Mouse (Mus musculus) urinary bladder, adult 18-20 months (tissue): ENCODE data around the gene Tnf.

Experiments used
- DNase-seq, 2 experiments: peaks; one replicate each; pipeline ENCODE4 v3.0.0; 2022; ENCODE audit warnings: low spot score in 2 of 2, mixed read lengths in 2 of 2

Tnf gene

DNA sequence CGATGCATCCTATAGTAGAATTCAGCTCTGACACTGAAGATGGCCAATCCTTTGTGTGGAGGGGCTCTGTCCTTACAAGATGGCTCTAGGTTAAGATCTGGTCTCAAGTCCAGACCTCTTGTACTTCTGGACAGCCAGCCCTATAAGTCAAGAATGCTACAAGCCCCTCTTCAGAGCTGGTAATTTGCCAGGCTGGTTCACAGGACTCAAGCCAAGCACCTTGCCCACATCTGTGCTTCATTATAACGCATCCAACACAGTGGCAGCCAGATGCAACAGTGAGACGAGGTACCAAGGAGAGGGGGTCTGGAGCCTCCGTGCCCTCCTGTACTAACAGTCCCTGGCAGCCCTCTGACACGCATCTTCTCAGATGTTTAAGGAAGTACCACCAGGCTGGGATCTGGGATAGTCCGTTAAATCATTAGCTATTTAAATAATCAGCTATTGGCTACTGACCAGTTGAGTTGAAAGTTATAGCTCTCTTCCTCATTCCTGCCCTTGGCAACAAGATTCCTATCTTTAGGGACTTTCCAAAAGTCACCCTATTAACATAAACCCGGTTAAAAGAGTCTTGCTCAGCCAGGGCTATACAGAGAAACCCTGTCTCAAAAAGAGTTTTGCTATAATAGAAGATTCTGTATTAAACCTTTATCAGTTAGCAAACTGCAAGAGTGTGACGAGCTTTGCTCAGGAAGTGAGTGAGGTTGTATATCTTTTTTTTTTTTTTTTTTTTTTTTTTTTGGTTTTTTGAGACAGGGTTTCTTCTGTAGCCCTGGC is 27.4 kb downstream of the Tnf start:
- no peak for DNase-seq

DNA sequence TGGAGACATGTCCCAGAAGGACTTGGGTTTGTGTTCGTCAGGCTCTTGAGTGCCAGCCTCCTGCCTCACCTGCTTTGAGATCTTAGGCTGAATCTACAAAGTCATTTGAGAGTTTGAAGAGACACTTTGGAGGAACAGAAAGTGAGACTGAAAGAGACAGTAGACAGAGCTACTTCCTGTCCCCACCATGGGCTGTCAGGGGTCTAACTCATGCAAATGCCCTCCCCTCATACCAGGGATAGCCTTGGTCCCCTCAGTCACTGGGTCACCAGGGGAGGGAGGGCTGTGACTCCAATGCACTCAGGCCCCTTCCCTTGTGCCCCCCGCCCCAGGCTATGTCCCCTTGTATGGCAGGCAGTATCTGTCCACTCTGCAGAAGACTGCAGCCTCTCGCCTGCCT is 28.5 kb downstream of the Tnf start:
- DNase-seq: no peak

DNA sequence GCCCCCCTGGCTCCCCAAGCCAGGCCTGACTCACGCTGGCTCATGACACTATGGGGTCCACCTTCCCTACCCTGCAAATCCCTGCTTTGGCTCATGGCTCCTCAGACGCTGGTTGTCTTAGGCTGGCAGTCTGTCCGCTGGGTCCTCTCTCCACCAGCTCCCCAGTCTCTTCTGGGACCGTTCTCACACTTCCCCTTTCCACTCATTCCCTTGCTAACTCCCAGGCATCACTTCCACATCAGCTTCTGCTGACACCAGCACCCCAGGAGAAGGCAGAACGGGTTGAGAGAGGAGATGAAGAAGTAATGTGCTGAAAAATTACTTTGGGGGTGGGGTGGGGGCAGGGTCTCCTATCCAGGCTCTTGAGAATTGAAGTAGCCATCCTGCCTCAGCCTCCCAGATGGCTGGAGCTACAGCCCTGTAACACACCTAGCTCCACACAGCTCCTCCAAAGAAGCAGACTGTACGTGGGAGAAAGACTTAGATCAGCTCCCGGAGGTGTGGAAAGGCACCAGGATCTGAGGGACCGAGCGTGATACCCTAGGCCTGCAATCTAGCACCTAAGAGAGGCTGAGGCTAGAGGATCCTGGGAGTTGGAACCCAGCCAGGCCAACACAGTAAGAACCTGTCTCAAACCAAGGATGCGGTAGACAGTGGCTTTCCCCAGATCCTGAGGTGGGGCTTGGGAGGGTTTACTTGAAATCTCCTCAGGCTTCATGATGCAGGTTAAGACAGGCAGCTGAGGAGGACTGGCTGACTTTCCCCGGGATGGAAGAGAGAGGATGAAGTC is 29.2 kb downstream of the Tnf start:
- no peak for DNase-seq

DNA sequence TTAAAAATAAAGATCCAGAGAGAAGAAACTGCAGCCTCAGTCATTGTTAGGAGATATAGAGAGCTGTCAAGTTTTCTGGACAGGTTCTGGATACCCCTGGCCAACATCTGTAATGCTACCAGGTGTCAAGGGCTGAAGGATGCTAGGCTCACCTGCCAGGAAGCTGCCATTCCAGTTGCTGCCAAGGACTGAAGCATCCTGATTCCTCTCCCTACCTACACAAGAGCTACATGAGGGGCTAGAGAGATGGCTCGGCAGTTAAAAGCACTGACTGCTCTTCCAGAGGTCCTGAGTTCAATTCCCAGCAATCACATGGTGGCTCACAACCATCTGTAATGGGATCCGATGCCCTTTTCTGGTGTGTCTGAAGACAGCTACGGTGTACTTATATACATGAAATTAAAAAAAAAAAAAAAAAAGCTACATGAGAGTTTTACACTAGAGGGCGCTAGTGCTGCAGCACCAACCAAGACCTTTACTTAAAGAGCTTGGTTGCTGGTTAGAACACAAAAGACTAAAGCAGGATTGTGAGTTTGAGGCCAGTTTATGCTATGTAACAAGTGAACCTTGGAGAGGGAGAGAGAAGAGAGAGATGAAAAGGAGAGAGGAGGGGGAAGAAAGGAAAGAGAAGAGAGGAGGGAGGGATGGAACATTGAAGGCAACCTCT is 33.1 kb downstream of the Tnf start:
- no peak for DNase-seq

DNA sequence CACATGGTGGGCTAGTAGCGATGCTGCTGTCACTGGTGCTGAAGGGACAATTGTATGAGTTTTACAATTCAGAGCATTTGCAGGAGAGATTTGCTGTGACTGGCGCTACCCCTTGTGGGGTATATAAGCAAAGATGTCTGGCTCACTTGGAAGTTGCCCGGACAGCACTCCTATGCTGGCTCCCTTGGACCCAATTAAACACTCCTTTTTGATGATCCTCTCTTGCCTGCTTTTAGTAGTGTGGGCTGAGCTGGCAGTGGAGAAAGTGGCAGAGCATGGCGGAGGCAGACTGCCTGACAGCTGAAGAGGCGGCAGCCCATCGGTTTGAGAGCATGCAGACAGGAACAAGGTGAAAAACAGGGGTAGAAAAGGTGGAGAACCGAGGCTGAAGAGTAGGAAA is 34.0 kb downstream of the Tnf start:
- DNase-seq: no peak

DNA sequence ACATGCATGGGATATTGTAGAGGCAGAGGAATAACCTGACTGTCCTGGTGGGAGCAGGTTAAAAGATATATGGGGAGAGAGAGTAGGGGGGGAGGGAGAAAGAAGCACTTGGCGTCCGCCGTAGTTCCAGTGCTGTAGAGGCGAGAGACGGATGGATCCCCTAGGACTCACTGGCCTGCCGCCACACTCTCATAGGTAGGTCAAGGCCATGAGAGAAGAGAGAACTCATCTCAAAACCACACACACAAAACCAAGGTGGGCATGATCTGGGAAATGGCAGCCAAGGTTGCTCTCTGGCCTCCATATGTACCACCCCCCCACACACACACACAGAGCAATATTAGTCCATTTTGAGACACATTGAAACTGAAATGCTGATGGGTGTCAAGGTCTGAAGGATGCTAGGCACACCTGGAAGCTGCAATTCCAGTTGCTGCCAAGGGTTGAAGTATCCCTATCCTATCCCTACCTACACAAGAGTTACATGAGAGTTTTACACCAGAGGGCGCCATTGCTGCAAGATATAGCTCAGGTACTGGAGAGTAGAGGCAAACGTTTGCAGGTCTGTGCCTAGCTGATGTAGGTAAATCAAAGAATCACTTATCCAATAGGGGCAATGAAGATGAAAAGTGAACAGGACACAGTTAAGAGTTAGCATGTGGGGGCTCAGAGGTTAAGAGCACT is 35.3 kb downstream of the Tnf start:
- DNase-seq: peak in 1 of 2 experiments; percentile 40

DNA sequence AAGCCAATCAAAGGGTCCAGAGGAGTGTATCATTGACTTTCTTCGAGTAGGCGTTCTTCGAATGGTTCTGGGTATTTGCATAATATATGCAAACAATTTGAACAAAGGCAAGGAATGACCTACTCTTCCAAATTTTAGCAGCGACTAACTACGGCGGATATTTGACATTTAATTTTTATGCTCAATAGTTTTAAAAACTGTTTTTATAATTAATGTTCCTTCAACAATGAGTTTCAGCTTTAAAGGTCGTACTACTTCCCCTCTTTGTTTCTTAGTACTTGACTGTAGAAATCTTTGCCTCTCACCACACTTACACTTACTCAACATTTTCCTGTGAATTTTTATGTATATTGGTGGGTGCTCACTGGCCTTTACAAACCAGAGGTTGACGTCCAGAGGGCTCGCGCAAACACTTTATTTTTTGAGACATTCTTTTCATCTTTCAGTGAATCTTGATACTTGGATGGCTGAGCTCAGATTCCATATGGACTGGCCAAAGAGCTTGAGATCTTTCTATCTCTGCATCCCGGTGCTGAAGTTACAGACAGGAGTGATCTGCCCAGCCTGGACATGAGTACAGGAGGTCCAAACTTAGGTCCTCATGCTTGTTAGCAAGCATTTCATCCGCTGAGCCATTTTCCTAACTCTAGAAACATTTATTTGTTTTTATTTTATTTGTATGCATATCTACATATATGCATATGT is 36.2 kb downstream of the Tnf start:
- DNase-seq: no peak

DNA sequence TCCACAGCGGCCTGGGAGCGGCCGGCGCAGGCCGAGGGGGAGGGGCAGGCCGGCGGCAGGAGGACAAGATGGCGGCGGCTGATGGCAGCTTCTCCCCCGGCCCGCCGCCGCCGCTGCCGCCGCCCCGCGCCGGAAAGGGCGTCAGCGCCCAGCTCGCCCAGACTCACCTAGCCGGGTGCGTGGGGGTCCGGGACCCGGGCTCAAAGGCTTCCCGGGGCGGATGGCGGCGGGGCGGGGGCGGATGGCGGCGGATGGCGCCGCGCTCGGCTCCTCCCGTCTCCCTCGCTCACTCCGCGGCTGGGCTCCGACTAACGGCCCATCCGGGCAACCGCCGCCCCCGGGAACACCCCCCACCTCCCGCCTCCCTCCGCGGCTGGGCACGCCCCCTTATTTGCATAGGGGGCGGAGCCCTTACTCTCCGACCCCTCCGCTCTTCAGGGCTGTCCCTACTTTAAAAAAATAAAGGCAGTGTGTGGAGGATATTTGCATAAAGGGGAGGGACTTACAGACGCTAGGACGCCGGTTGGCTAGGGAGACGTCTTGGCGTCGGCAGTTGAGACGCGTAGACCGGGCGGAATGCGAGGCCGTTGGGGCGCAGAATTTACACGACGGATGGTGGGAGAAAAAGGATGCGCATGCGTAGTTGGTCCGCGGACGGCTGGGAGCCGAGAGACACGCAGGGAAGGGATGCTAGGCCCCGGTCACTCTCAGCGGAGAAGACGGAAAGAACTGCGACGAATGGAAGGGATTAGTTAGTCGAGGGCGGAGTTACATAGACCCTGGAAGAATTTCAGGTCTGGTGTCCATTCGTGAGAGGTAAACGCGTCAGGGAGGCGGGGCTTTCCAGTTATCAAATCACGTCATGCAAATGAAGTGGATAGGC is 37.0 kb downstream of the Tnf start, which contains the start of gene Prrc2a:
Gene Prrc2a (minus strand): TSS at position 330 of the 883 bp plus-strand sequence.
- DNase-seq: peak; percentile 91 to 96

DNA sequence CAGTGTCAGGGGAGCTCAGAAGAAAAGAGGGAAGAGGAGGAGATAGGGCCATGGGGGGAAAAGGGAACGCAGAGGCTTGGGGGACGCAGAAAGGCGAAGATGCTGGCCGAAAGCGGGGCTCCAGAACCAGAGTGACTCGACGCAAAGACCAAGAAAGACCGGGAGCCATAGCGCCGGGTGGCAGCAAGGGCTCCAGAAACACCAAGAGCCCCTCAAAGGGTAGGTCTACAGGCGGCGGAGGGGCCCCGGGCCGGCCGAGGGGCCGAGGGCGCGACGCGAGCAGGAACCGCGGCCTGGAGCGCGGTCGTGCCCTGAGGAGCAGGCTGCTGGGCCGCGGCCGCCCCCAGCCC is 37.6 kb downstream of the Tnf start:
- no peak for DNase-seq

DNA sequence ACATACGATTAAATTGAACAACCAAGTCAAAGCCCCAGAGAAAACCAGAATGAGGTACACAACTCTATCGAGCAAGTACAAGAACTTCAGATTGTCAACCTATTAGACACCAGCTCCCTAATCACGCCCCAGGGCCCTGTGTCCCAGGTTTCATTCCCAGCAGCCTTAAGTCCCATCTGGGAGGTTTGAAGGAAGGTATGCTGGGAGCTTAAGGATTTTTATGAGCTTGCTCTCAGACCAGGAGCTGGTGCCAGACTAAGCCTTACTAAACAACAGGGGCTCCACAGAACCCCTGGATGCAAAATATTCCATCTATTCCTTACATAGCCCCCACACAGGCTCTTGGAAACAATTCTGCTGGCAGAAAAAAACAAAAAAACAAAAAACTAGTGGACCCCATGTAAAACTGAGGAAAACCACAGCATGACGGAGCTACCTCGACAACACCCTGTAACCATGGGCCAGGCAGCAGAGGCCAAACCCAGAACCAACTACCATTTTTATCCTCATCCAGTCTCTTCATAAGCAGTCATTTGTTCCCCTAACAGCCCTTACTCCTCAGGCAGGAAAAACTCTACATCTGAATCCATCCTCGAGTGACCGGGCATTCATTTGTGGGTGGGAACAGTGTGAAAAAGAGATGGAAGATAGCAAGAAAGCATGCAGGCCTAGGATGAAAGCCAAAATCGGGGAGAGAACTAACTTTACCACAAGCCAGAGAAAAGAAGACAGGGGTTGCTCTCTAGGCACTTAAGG is 38.3 kb downstream of the Tnf start:
- DNase-seq: no peak

DNA sequence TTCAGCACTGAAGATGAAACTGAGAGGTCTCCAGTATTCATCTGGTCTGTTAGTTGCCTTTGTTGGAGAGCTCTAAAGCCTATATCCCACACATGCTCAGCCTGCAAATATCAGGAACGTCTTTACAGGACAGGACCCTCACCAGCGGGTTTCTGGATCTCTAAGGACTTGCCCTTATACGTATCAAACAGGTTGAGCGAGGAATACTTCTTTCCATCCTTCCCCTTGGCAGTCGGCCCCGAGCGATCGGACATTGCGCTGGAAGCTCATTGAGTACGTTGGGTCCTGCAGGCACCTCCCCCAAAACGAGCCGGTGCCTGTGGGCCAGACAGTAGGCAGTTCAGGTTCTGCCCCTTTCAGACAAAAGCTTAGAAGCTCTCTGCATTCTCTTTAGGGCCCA is 39.1 kb downstream of the Tnf start:
- no peak for DNase-seq

DNA sequence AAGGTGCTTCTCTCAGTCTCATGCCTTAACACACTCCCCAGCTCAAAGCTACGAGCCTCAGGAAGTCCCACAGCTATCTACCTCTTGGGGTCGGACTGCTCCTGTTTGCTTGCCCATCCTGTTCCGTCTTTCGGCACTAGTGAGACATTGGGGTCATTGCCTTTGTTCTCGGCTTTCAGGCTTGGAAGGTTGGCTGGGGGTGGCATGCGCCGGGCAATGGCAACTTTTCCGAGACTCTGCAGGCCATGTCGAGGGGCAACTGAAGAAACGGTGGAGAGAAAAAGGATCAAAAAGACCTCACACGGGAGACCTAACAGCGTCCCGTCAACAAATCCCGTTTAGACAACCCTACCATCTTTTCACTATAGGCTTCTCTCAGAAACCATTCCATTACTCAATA is 39.7 kb downstream of the Tnf start:
- DNase-seq: no peak

DNA sequence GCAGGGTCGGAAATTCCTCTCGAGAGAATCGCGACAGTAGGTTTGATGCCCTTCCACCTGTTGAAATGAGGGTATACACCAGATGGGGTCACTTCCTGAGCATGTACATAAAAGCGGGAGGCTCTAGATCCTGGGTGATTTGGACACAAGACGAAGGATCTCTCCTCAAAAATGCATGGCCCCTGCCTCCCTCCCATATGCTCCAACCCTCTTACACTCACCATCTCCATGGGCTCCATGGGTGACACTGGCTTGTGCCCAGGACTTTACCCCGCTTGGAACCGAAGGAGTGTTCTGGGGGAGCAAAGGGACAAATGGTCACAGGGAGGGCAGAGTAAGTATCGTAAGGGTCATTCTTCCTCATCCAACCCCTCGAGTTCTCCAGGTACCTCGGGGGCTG is 40.4 kb downstream of the Tnf start:
- DNase-seq: no peak

DNA sequence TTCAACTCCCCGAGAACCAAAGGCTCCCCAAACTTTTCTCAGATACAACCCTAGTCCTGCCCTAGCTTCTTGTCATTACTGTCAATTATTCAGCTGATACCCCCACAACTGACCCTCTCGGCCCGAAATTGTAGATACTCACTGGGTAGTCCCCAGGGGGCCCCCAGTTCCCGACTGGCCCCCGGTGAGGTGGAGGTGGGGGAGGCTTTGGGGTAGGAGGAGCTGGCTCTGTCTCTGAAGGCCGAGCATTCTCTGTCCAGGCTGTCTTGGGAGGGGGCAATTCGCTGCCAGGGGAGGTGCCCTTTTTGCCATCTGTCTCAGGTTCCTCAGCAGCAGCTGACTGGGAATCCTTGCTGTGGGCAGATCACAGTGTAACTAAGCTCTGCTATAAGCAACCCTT is 42.2 kb downstream of the Tnf start:
- no peak for DNase-seq

DNA sequence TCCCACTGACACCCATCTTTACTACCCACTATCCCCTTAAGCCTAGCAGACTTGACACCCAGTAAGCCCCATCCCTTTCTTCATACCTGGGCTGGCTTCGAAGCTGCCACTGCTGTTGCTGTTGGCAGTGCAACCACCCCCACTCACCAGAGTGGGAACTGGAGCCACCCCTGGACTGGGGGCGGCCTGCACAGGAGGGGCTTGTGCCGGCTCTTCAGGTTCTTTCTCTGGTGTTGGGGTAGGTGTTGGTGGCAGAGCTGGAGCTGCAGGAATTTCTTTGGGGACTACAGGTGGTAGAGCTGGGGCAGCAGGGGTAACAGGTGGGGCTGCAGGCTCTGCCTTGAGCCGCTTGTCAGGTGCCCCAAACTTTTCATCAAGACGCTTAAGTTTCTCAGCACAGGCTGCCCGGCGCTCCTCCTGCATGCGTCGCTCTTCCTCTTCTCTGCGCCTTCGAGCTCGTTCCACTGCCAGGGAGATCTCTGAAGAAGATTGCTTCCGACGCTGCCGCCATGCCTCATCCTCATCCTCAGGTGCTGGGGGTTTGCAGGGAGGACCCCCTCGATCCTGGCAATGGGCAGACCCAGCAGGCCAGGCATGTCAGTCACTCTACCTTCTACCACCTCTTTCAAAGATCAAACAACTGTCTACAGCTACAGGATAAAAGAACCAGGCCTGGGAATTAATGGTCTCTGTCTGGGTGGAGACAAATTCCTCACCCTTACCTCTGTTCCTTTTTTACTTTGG is 42.8 kb downstream of the Tnf start:
- DNase-seq: no peak

DNA sequence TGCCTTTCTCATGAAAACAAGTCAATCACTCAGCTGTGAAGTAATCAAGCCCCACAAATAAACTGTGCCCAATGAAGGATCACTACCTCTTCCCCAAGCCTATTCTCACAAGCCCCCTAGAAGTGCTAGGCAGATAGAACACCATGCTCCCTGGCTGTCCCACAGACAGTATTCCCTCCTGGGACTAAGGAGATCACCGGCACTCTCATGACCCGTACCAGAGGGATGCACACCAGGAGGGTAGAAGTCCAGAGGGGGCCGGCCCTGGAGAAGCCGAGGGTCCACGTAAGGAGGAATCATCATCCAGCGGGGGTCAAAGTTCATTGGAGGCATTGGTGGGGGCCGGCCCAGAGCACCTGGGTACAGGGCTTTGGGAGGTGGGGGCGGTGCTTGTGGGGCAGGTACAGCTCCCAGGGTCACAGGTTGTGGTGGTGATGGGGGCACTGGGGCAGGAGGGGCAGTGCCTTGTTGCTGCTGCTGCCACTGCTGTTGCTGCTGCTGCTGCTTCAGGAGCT is 44.1 kb downstream of the Tnf start:
- no peak for DNase-seq

DNA sequence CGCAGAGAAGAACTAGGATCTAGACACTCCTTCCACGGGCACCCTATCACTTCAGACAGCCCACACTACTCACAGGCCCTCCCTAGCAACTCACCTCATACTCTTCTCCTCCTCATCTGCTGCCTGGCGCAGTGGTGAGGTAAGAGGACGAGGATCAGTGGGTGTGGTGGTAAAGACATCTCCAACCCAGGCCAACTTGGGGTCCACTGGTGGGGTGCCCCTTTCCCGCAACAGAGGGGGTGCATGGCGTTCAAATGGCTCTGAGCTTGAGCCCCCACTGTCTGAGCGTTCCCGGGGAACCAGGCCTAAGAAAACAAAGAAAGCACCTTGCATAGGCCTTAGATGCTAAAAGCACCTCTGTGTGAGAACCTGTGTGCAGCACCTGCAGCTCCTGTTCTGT is 44.6 kb downstream of the Tnf start:
- DNase-seq: no peak

DNA sequence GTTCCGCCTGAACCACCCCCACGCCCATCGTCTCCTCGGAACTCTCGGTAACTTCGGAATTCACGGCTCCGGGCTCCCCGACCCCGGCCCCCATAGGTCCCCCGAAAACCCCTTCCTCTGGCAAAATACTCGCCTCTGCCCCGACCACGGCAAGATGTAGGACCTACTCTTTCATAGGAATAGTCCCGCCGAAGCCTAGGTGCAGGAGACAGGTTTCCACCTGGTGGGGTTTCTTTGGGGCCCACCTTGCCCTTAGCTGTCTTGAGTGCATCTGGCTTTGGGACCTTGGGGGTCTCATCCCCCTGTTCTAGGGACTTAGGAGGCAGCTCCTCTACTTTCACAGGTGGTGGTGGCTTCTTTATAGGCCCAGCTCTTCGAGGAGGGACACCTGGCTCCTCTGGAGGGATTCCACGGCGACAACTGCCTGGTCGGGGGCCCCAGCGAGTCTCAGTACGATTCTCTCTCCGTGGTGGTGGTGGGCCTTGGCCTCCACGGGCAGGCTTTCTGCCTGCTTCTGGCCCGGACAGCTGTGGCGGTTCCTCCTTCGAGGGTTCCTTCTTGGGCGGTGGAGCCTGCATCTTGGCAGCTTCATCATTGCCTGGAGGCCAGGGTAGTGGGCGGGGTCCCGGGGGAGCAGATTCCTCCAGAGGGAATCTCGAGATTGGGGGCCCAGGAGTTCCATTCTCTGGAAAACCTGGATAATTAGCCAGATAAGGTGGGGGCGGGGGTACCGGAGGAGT is 45.2 kb downstream of the Tnf start:
- no peak for DNase-seq
